Mouse (Mus musculus): ENCODE results near the gene Xpnpep3.
A peak's percentile ranks its signal among the peaks of the same experiment; 100 is the strongest.

Gene Xpnpep3

GRCm38 (mm10) chr15:81399638-81400315 lies at the start of gene Xpnpep3, which contains the start of gene St13:
Gene Xpnpep3, plus strand, starts transcription at chr15:81400138.
Gene St13, minus strand, starts transcription at chr15:81400077.
- DNase-seq (ENCODE audit: low spot score in 2 of 2): peak; percentile 95 to 97

DNA sequence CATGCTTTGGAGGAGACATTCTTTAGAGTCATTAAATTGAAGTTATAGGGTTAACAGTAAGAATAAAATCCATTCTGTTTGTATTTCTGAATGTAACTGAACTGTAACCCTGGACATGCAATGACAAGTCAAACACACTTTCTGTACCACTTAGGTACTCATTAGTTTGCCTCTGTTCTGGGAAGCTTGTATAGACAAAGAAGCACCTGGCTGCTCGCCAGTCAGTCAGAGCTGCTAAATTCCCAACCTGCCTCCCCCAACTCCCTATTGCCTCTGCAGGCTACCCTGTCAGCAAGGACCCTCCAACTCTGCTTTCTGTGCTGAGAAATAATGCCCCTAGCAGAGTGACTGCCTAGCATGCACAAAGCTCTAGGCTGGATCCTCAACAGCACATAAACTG lies 49.5 kb upstream of the Xpnpep3 start:
- no peak for DNase-seq (ENCODE audit: low spot score in 2 of 2)

DNA sequence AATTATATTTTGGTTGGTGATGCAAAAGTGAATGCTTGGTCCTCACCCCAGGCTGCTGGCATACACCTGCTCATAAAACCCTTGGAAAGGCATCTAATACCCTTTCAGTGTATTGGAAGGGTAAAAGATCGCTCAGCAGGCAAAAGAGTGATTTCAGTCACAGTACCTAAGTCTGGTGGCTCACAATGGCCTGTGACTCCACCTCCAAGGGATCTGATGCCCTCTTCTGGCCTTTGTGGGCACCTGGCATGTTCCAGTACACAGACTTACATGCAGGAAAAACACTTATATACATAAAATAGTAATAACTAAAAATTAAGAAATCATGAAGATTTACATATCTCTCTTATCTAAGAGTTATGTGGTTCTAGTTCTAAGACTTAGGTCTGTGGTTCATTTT lies 47.3 kb upstream of the Xpnpep3 start:
- DNase-seq (ENCODE audit: low spot score in 2 of 2): no peak

DNA sequence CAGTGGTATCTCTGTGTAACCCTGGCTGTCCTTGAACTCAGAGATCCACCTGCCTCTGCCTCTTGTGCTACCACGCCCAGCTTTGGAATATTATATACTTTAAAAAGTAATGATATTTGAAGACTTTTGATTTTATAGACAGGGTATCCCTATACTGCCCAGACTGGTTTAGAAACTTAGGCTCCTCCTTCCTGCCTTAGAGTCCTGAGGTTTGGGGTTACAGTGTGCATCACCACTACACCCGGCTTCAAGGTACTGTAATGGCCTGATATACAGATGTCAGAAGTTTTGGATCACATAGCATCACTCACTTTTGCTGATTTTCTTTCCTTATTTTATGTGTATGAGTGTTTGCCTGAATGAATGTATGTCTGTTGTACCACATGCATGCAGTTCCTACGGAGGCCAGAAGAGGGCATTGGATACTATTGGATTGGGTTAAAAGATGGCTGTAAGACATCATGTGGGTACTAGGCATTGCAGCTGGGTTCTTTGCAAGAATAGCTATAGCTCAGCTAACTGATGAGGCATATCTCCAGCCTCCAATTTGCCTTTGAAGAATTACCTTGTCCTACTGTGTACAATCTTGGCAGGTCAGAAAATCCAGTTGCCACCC lies 44.7 kb upstream of the Xpnpep3 start:
- no peak for DNase-seq (ENCODE audit: low spot score in 2 of 2)

- DNase-seq (ENCODE audit: low spot score in 2 of 2): no peak
Observed at GRCm38 (mm10) chr15:81356946-81357345, 43.0 kb upstream of the Xpnpep3 start.

DNA sequence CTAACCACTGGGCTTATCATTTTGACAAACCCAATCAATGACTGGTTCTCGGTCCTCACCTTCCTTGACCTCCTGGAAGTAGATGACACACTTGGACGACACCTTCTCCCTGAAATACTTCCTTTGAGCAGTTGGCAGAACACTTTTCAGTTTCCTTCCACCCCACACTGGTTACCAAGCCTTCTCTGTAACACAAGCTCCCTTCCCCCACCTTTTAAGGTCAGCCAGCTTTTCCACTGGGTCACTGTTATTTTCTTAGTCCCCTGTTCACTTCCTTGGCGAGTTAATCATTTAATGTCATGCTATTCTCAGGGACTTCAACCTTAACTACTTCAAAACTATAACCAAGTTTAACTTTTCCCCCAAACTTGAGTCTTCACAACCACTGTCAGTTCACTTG lies 41.0 kb upstream of the Xpnpep3 start:
- no peak for DNase-seq (ENCODE audit: low spot score in 2 of 2)

- no peak for DNase-seq (ENCODE audit: low spot score in 2 of 2)
Observed at GRCm38 (mm10) chr15:81359421-81359820, 40.5 kb upstream of the Xpnpep3 start.

GRCm38 (mm10) chr15:81360345-81361021 lies 39.5 kb upstream of the Xpnpep3 start, which contains the start of gene Slc25a17:
Gene Slc25a17, minus strand, starts transcription at chr15:81360812.
- DNase-seq (ENCODE audit: low spot score in 2 of 2): peak; percentile 96 to 97

GRCm38 (mm10) chr15:81361022-81361404 lies 38.9 kb upstream of the Xpnpep3 start:
- no peak for DNase-seq (ENCODE audit: low spot score in 2 of 2)

DNA sequence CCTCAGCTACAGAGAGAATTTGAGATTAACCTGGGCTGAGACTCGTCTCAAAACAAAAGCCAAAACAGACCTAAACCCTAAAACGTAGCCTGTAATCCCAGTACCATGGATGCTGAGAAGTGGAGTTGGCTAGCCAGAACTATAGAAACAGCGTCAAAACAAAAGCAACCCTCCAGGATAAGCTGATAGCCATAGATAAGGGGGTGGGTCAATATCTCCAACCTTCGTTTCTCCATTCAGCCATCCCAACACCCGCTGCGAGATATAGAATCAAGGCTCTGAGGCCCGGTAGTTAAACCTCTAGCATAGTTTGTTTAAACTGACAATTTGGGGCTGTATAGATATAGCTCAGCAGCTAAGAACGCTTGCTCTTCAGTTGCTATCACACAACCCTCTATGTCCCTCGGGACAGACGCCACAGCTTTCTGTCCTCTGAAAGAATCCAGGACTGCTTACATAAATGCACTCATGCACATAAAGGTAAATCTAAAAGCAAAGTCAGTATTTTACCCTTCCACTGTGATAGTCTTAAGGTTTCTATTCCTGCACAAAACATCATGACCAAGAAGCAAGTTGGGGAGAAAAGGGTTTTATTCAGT lies 38.4 kb upstream of the Xpnpep3 start:
- no peak for DNase-seq (ENCODE audit: low spot score in 2 of 2)

DNA sequence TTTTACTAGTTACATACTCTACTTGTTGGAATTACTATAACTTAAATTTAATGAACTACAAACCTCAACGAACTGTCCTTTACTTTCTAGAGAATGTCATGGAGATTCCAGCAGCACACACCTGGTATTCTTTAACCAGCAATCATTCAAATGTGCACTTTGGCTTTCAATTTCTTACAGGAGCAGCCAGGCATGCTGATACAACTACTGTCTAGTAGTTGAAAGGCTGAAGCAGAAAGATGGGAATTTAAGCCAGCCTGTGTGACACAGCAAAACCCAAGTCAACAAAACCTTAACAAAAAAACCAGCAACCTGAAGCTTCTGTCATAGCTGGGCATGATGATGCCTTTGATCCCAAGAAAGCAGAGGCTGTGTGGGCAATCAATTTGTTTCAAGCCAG lies 37.4 kb upstream of the Xpnpep3 start:
- DNase-seq (ENCODE audit: low spot score in 2 of 2): no peak

DNA sequence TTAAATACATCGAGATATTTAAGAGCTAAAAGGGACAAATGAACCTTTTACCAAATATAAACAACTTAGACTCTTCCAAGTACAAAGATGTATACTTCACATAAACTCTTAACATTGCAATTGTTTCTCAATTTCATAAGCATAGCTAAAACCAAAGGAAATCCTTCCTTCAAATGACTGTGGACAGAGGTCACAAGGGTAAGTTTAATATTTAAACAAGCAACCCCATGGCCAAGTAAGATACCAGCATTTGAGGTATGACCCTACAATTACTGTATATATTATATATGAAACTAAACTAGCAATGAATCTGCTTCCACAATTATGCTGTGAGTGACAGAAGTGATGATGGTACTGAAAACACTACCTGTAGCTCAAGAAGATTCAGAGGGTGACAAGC lies 35.7 kb upstream of the Xpnpep3 start:
- DNase-seq (ENCODE audit: low spot score in 2 of 2): no peak

DNA sequence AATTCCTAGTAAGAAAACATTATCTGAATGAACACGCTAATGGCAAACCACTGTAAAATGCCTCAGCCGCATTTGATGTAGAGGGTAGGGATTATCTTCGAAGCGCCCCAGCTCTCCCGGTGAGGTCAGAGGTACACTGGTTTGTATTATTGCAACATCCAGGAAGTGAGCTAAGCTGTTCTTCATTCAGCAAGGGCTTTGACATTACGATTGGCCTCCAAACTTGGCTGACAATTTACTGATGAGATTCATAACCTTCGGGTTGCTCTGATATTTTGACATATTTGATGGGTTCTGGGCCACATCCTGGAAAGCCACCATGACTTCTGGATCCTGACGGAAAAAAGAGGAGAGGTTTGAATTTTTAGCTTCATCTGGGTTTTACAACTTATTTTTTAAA lies 34.7 kb upstream of the Xpnpep3 start:
- DNase-seq (ENCODE audit: low spot score in 2 of 2): no peak

DNA sequence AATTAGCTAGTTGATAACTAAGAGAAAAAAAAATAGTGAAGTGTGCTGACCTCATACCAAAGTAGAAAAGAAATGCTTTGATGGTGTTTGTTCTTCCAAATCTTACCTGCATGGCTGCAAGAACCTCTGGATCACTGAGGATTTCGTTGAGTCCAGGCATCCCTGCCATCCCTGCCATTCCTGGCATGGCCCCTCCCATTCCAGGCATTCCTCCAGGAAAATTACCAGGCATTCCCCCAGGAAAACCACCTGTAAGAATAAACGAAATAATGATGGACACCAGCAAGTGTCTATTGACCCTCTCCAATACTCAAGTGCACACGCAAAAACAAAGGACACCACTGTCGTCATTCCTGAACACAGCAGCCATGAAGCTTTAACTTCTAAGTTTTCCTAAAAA lies 33.7 kb upstream of the Xpnpep3 start:
- DNase-seq (ENCODE audit: low spot score in 2 of 2): no peak

- no peak for DNase-seq (ENCODE audit: low spot score in 2 of 2)
Observed at GRCm38 (mm10) chr15:81368601-81369000, 31.3 kb upstream of the Xpnpep3 start.

- DNase-seq (ENCODE audit: low spot score in 2 of 2): no peak
Observed at GRCm38 (mm10) chr15:81370356-81370755, 29.6 kb upstream of the Xpnpep3 start.

DNA sequence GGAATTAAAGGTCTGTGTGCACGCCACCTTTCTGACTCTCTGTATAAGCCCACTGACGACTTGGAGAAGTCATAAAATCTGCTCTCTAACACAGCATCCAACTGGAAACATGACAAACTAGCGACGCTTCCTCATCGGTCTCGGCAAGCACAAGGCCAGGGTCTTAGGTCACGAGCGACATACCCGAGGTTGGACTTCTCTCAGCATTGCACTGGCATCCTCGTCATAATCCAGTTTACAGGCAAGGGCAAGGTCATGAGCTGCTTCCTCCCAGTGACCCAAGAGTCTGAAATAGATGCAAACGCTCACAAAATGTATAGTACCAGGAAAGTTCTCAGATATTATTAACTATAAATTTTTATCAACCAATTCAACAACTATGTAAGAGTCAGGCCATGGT lies 25.3 kb upstream of the Xpnpep3 start:
- DNase-seq (ENCODE audit: low spot score in 2 of 2): no peak

DNA sequence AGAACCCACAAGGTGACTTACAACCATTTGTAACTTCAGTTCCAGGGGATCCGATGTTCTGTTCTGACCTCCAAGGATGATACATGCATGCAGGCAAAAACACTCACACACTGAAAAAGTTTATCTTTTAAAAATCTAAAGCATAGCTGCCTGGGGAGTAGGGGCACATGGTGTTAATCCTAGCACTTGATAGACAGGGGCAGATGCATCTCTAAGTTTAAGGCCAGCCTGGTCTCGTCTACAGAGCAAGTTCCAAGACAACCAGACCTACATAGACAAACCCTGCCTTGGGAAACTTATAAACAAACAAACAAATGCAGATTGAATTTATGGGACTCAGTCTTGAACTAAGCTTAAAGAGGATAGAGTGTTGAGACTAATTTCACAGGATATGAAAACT lies 21.1 kb upstream of the Xpnpep3 start:
- no peak for DNase-seq (ENCODE audit: low spot score in 2 of 2)

DNA sequence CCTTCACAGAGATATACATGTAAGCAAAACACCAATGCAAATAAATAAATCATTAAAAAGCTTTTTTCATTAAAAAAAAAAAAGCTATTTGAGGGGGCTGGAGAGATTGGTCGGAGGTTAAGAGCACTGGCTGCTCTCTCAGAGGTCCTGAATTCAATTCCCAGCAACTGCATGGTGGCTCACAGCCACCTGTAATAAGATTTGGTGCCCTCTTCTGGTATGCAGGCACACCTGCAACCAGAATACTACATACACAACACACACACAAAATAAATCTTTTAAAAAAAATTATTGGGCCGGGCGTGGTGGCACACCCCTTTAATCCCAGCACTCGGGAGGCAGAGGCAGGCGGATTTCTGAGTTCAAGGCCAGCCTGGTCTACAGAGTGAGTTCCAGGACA lies 13.6 kb upstream of the Xpnpep3 start:
- no peak for DNase-seq (ENCODE audit: low spot score in 2 of 2)

- peak; percentile 7 to 11 for DNase-seq (ENCODE audit: low spot score in 2 of 2)
Observed at GRCm38 (mm10) chr15:81392997-81393396, 6.9 kb upstream of the Xpnpep3 start.

DNA sequence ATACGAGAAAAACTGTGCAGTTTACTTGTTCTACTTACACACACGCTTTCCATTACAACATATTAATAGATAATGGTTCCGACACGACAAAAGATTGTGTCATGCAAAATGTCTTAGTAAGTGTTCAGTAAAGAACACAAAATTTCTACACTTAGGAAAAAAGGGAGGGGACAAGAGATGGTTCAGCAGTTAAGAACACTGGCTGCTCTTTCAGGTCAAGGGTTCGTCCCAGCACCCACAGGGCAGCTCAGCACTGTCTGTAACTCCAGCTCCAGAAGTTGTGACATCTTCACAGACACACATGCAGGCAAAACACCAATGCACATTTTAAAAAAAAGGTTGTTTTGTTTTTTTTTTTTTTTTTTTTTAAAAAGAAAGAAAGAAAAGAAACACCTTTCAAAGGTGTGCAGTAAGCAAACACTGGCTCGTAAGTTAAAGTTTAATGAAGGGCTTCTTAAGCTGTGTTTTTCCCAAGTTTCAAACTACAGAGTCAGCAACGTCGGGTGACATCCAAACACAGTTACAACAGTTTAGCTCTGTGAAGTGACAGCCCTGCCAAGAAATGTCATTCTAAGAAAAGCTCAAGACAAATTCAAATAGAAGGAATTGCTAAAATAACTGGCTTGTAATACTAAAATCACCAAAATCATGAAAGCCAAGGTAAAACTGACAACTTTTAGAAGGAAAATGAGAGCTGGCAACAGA lies 5.6 kb upstream of the Xpnpep3 start:
- no peak for DNase-seq (ENCODE audit: low spot score in 2 of 2)

DNA sequence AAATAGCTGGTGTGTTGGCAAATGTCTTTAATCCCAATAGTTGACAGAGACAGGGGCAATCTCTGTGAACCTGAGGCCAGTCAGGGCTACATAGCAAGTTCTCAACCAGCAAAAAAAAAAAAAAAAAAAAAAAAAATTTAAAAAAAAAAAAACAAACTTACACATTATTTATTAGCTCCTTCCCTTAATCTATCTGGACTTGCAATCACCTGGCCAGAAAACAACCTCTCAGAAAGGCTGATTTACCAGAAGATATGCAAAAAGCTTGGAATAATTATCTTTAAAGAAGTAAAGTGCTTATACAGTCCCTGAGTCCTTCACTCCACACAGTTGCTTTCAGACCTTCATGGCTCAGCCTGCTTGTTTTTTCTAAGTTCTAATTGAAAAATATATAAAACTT lies 1.7 kb upstream of the Xpnpep3 start:
- no peak for DNase-seq (ENCODE audit: low spot score in 2 of 2)

Measured in heart, adult 9 months (tissue).